Mouse (Mus musculus) neural tube, embryonic 11.5 days (tissue): ENCODE data around the gene Mcpt9. TPM values are rescaled to one million over a fixed set of nuclear protein-coding genes. Genes with fewer than 3 reads are reported as not detected.
"Not testable (repeated sequence)": the region's sequence is repeated elsewhere in the genome, so short reads cannot be mapped to it uniquely, and the experiment has no call there.

Experiments
- ATAC-seq: fragments of 200-750 bp; cut with Nextera tagmentation; 2 replicates; pipeline ENCODE4 v1.8.0; 2017; ENCODE audit warnings: moderate number of reproducible peaks, mild to moderate bottlenecking, moderate TSS enrichment, moderate library complexity; ENCODE audit not compliant: insufficient read depth, low FRiP score, low TSS enrichment
- DNase-seq: peaks from one replicate; pipeline ENCODE4 v3.0.0-alpha.2; 2015; ENCODE audit warnings: low spot score
- H3K27ac ChIP-seq: fragments of 300-500 bp; sonication (generic); 2 replicates; pipeline ENCODE4 v1.5.1; 2014; ENCODE audit warnings: low read depth, mild to moderate bottlenecking, low read length
- H3K27me3 ChIP-seq: fragments of 300-500 bp; sonication (generic); 2 replicates; pipeline ENCODE4 v1.6.1; 2014; ENCODE audit warnings: mild to moderate bottlenecking, low read length, mixed read lengths; ENCODE audit not compliant: control insufficient read depth, insufficient read depth
- H3K36me3 ChIP-seq: fragments of 300-500 bp; sonication (generic); 2 replicates; pipeline ENCODE4 v1.6.1; 2014; ENCODE audit warnings: mild to moderate bottlenecking, low read length, moderate library complexity, mixed read lengths; ENCODE audit not compliant: control insufficient read depth, insufficient read depth
- H3K4me1 ChIP-seq: fragments of 300-500 bp; sonication (generic); 2 replicates; pipeline ENCODE4 v1.6.1; 2014; ENCODE audit warnings: low read length, mixed read lengths; ENCODE audit not compliant: control insufficient read depth, insufficient read depth
- H3K4me2 ChIP-seq: fragments of 300-500 bp; sonication (generic); 2 replicates; pipeline ENCODE4 v1.6.1; 2014; ENCODE audit warnings: low read depth, mild to moderate bottlenecking, moderate library complexity
- H3K4me3 ChIP-seq: fragments of 300-500 bp; sonication (generic); 2 replicates; pipeline ENCODE4 v1.5.1; 2014; ENCODE audit warnings: low read depth, low read length
- H3K9ac ChIP-seq: fragments of 300-500 bp; sonication (generic); 2 replicates; pipeline ENCODE4 v1.6.1; 2014; ENCODE audit warnings: mild to moderate bottlenecking, low read length
- H3K9me3 ChIP-seq: fragments of 300-500 bp; sonication (generic); 2 replicates; pipeline ENCODE4 v1.6.1; 2016; ENCODE audit warnings: low read length; ENCODE audit not compliant: control insufficient read depth
- WGBS: fragments of 180-500 bp; shearing (Covaris S2); extraction: QIAGEN DNeasy Blood & Tissue Kit; methylation state at CpG from one replicate; pipeline ENCODE4 v1.1.7; 2014; 5-methylcytosine and 5-hydroxymethylcytosine counted together
- polyA plus RNA-seq: library from polyadenylated mRNA; unstranded; fragments of >200 nt; fragmentation: Nextera tagmentation; extraction: Ambion mirVana; gene quantifications from 2 replicates; pipeline ENCODE4 v1.2.1, GENCODE M21; 2014

Mcpt9 gene
- polyA plus RNA-seq, 1 experiment from 2014 or later: not detected

DNA sequence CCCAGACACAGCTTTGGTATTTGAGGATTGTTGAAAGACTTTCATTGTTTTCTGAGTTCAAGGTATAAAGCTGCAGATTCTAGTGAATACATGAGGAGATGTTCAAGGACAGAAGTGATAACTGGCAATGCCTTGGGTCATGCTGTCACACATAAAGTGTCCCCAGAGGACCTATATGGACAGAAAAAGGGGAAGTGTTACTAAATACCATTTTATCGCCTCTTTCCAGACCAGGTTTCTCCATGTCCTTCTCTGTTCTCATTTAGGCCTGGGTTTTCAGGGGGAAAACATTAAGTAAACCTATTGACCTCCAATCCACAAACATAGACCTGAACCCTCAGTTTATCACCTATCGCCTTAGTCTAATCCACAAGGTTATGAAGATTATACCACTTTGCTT is 16.4 kb downstream of the Mcpt9 start:
- H3K27ac ChIP-seq: no peak overlapping the region
- no peak overlapping the region for H3K9ac ChIP-seq
- DNase-seq (no peak), ATAC-seq (no peak)
- 92% methylated on average over 2 of the region's 2 CpGs for WGBS
- no peak overlapping the region for H3K4me3 ChIP-seq
- no peaks in the 10 kb centered on the region for H3K9me3 ChIP-seq
- no peaks in the 10 kb centered on the region for H3K4me1 ChIP-seq
- H3K27me3 ChIP-seq: no peaks in the 10 kb centered on the region
- H3K36me3 ChIP-seq: no peaks in the 10 kb centered on the region
- no peak overlapping the region for H3K4me2 ChIP-seq

- no peak for DNase-seq
- 75% methylated on average over 3 of the region's 3 CpGs for WGBS
- H3K9ac ChIP-seq: no peak overlapping the region
- no peaks in the 10 kb centered on the region for H3K36me3 ChIP-seq
- no peaks in the 10 kb centered on the region for H3K9me3 ChIP-seq
- no peaks in the 10 kb centered on the region for H3K27me3 ChIP-seq
- H3K27ac ChIP-seq: no peak overlapping the region
- H3K4me2 ChIP-seq: no peak overlapping the region
- no peak overlapping the region for H3K4me3 ChIP-seq
- no peak for ATAC-seq
- no peaks in the 10 kb centered on the region for H3K4me1 ChIP-seq
Measured at GRCm38 (mm10) chr14:56013147-56013546, 17.1 kb downstream of the Mcpt9 start.

- not testable (repeated sequence) for H3K4me3 ChIP-seq, H3K36me3 ChIP-seq, DNase-seq, ATAC-seq, H3K4me1 ChIP-seq, H3K4me2 ChIP-seq, H3K27me3 ChIP-seq, H3K27ac ChIP-seq, H3K9ac ChIP-seq, H3K9me3 ChIP-seq
- 80% methylated on average over 1 of the region's 3 CpGs for WGBS
Measured at GRCm38 (mm10) chr14:55987464-55987863, 42.8 kb downstream of the Mcpt9 start.

Other genes with a start within 250 kb of the Mcpt9 start
- 8.9 and 9.0 TPM in 2 replicates for gene Adcy4, start 246.4 kb downstream of the Mcpt9 start, polyA plus RNA-seq
- gene Ripk3, start 241.6 kb downstream of the Mcpt9 start, polyA plus RNA-seq: 14.2 and 16.6 TPM in 2 replicates
- gene Nfatc4, start 207.4 kb downstream of the Mcpt9 start, polyA plus RNA-seq: 25.9 and 33.7 TPM in 2 replicates
- 15.1 and 16.0 TPM in 2 replicates for gene Nynrin, start 176.5 kb downstream of the Mcpt9 start, polyA plus RNA-seq
- gene Cbln3, start 146.1 kb downstream of the Mcpt9 start, polyA plus RNA-seq: 0.13 and 0.22 TPM in 2 replicates
- 11.8 and 13.0 TPM in 2 replicates for gene Khnyn, start 145.5 kb downstream of the Mcpt9 start, polyA plus RNA-seq
- 45.7 and 52.6 TPM in 2 replicates for gene Sdr39u1, start 130.2 kb downstream of the Mcpt9 start, polyA plus RNA-seq
- gene Cma1, start 85.8 kb downstream of the Mcpt9 start, polyA plus RNA-seq: not detected in 2 replicates
- gene Cma2, start 79.5 kb downstream of the Mcpt9 start, polyA plus RNA-seq: not detected in 2 replicates
- not detected in 2 replicates for gene Mcpt1, start 12.5 kb downstream of the Mcpt9 start, polyA plus RNA-seq
- gene Mcpt2, start 11.5 kb upstream of the Mcpt9 start, polyA plus RNA-seq: not detected in 2 replicates
- not detected in 2 replicates for gene Mcpt4, start 31.8 kb upstream of the Mcpt9 start, polyA plus RNA-seq
- not detected in 2 replicates for gene Mcpt8, start 54.8 kb upstream of the Mcpt9 start, polyA plus RNA-seq
- gene Ctsg, start 72.1 kb upstream of the Mcpt9 start, polyA plus RNA-seq: not detected in 2 replicates
- not detected in 2 replicates for gene Gzme, start 90.1 kb upstream of the Mcpt9 start, polyA plus RNA-seq
- gene Gzmd, start 102.1 kb upstream of the Mcpt9 start, polyA plus RNA-seq: not detected in 2 replicates
- gene Gzmg, start 129.1 kb upstream of the Mcpt9 start, polyA plus RNA-seq: not detected in 2 replicates
- gene Gzmn, start 144.1 kb upstream of the Mcpt9 start, polyA plus RNA-seq: not detected in 2 replicates
- not detected in 2 replicates for gene Gzmf, start 180.9 kb upstream of the Mcpt9 start, polyA plus RNA-seq
- gene Gzmc, start 204.2 kb upstream of the Mcpt9 start, polyA plus RNA-seq: 0.36 TPM in 1 of 2 replicates, not detected in the other
- not detected in 2 replicates for gene Gzmb, start 231.8 kb upstream of the Mcpt9 start, polyA plus RNA-seq